ENCODE assay signal across 28 mouse cellular contexts in the genomic region with DNA sequence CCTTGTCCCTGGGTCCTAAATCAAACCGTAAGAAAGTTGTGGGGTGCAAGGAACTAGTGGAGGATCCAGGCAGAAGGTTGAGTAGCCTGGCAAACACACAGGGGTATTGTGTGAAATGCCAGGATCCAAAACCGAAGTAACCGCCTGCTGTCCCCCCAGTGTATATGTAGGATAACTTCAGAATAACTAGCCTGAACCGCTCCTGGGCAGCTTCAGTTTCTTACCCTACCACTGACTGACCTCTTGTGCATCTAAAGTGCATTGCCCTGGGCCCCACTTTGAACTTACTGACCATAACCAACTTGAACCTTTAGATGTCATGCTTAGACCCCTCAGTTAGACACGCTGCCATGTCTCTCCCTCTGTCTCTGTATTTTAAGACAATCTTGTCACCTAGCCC. TPM values are rescaled to one million over a fixed set of nuclear protein-coding genes. Genes with fewer than 3 reads are reported as not detected.
"Had no signal": no experiment of that assay in that cellular context is flagged by ENCODE, and none has a peak within 500 bp of the region (broad histone marks: within the 10 kb centered on the region; RNA-seq: fewer than 3 reads in every experiment).

No protein-coding gene starts in this region.

- H3K27me3 ChIP-seq: kidney, embryonic 15.5 days; limb, embryonic 13.5 days; liver, embryonic 12.5 days; liver, embryonic 15.5 days; lung, embryonic 15.5 days; midbrain, embryonic 13.5 days; neural tube, embryonic 12.5 days; neural tube, embryonic 15.5 days had no signal

- ATAC-seq: liver, embryonic 12.5 days; midbrain, embryonic 13.5 days; midbrain, embryonic 16.5 days had no signal

- H3K4me1 ChIP-seq: limb, embryonic 13.5 days; liver, embryonic 15.5 days; midbrain, embryonic 13.5 days; neural tube, embryonic 12.5 days; neural tube, embryonic 15.5 days had no signal

- DNase-seq: kidney, postnatal 25 days; layer of hippocampus, adult 9-11 months; liver; lung, postnatal 10 days; right cerebral cortex, adult 18-20 months; right cerebral cortex, postnatal 14 days; right cerebral cortex, postnatal 4 days; thymus, adult 2 months; thymus, postnatal 14 days; thymus, postnatal 4 days had no signal

- H3K36me3 ChIP-seq: kidney, embryonic 15.5 days; limb, embryonic 10.5 days; limb, embryonic 13.5 days; liver, embryonic 12.5 days; liver, embryonic 15.5 days; lung, embryonic 15.5 days; midbrain, embryonic 10.5 days; midbrain, embryonic 13.5 days; neural tube, embryonic 12.5 days; neural tube, embryonic 15.5 days had no signal

- H3K9me3 ChIP-seq: kidney, embryonic 15.5 days; limb, embryonic 10.5 days; limb, embryonic 13.5 days; liver, embryonic 12.5 days; liver, embryonic 15.5 days; lung, embryonic 15.5 days; midbrain, embryonic 10.5 days; midbrain, embryonic 13.5 days; neural tube, embryonic 12.5 days; neural tube, embryonic 15.5 days had no signal

- H3K27ac ChIP-seq: layer of hippocampus, adult 2 months; limb, embryonic 10.5 days; limb, embryonic 13.5 days; liver, embryonic 12.5 days; liver, embryonic 15.5 days; lung, embryonic 15.5 days; midbrain, embryonic 10.5 days; midbrain, embryonic 13.5 days; neural tube, embryonic 12.5 days; neural tube, embryonic 15.5 days; stomach, postnatal 0 days had no signal

- H3K9ac ChIP-seq: kidney, embryonic 15.5 days; limb, embryonic 13.5 days; liver, embryonic 12.5 days; liver, embryonic 15.5 days; lung, embryonic 15.5 days; midbrain, embryonic 13.5 days; neural tube, embryonic 12.5 days; neural tube, embryonic 15.5 days had no signal

- H3K4me2 ChIP-seq: kidney, embryonic 15.5 days; limb, embryonic 13.5 days; liver, embryonic 12.5 days; liver, embryonic 15.5 days; lung, embryonic 15.5 days; midbrain, embryonic 13.5 days; neural tube, embryonic 12.5 days; neural tube, embryonic 15.5 days had no signal

- H3K4me3 ChIP-seq: kidney, embryonic 15.5 days; layer of hippocampus, adult 2 months; limb, embryonic 10.5 days; limb, embryonic 13.5 days; liver, embryonic 12.5 days; liver, embryonic 15.5 days; lung, embryonic 15.5 days; midbrain, embryonic 10.5 days; midbrain, embryonic 13.5 days; neural tube, embryonic 12.5 days; neural tube, embryonic 15.5 days had no signal

RNA-seq across cellular contexts. Expression of a gene that starts 9.0 kb away (rescaled TPM):
- polyA plus RNA-seq: liver, embryonic 12.5 days; stomach, embryonic 14.5 days had no signal

RNA-seq across cellular contexts. Expression of a gene that starts 22.8 kb away (rescaled TPM):
- total RNA-seq: layer of hippocampus, adult 2 months; layer of hippocampus, postnatal 25 days; left cerebral cortex, adult 18-20 months; left cerebral cortex, postnatal 25 days had no signal
- polyA plus RNA-seq: kidney, embryonic 15.5 days; large intestine, adult 2 months; limb, embryonic 10.5 days; limb, embryonic 13.5 days; liver, embryonic 12.5 days; liver, embryonic 15.5 days; lung, embryonic 15.5 days; midbrain, embryonic 10.5 days; midbrain, embryonic 13.5 days; midbrain, embryonic 16.5 days; neural tube, embryonic 12.5 days; neural tube, embryonic 15.5 days; stomach, embryonic 14.5 days; stomach, postnatal 0 days; thymus, adult 2 months had no signal

RNA-seq across cellular contexts. Expression of a gene that starts 50.0 kb away (rescaled TPM):
- total RNA-seq: left cerebral cortex, adult 18-20 months; left cerebral cortex, postnatal 25 days had no signal
- polyA plus RNA-seq: kidney, embryonic 15.5 days; limb, embryonic 10.5 days; limb, embryonic 13.5 days; liver, embryonic 12.5 days; liver, embryonic 15.5 days; midbrain, embryonic 13.5 days; midbrain, embryonic 16.5 days; neural tube, embryonic 12.5 days; neural tube, embryonic 15.5 days; stomach, embryonic 14.5 days; stomach, postnatal 0 days had no signal
